Comparison of ENCODE assay signal across 8 mouse cellular contexts in the genomic region with DNA sequence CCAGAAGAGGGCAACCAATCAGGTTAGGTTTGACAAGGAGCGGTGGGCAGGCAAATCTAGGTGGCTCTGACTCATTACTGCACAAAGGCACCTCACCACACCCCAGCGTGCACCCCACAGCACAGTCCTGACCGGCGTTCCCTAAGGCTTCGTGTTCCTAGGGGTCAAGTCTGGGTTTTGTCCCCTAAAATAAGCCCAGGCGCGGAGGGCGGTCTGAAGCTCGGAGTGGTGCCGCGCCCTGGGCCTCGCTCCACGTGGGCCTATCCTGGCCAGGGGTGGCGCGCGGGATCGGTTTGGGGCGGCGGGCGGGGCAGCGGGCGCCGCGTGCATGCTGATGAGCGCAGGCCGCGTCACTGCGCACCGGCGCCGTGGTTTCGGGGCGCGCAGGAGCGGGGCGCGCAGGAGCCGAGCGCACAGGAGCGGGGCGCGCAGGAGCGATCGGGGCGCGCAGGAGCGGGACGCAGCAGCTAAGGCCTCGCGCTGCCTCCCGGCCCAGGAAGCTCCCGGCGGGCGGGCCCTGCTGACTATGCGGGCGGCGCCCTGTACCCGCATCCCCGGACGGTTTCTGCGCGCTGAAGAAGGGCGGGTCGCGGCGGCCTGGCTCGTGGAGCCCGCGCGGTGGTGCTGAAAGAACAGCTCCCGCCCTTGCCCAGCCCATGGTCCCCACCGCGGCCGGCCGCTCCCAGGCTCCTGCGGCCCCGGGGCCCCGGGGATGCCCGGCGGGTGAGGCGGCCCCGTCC. TPM values are rescaled to one million over a fixed set of nuclear protein-coding genes. Genes with fewer than 3 reads are reported as not detected.
DNase-seq lines count a peak whose midpoint lies in the region; ATAC-seq and TF ChIP-seq lines count a peak whose summit lies in the region.

A gene (plus strand): TSS at position 405 of the 740 bp plus-strand sequence.

- peak within 1 kb of the TSS; percentile 65 for H3K4me3 ChIP-seq in left cerebral cortex, adult 2 months

- intact Hi-C loops in left cerebral cortex, adult 2 months (cut with DNase I) = loop anchor here (1.0 kb wide), 1 partner anchor 23 kb away; no protein-coding TSS in a partner anchor

- peak within 1 kb of the TSS; percentile 70 for H3K27ac ChIP-seq in left cerebral cortex, adult 2 months

- peak; percentile 60 to 61 for DNase-seq in adrenal gland, adult 18-20 months (ENCODE audit: low spot score in 2 of 2)
- peak; percentile 75 to 77 for DNase-seq in cerebellum, postnatal 10 days
- peak; percentile 58 to 62 for DNase-seq in frontal cortex, postnatal 36 days (ENCODE audit: low spot score in 2 of 2)
- peak; percentile 2 for DNase-seq in hindlimb bud, embryonic 11.5 days (ENCODE audit: extremely low spot score, low read depth, low spot score)
- DNase-seq in left cerebral cortex, adult 2 months (ENCODE audit: extremely low spot score in 1 of 2, low spot score in 2 of 2) = peak; percentile 77 to 80
- DNase-seq in right cerebral cortex, postnatal 10 days (ENCODE audit: low spot score in 2 of 2) = peak; percentile 73 to 78

- 0 out of 2 replicates have a peak, but pooled peaks have one; percentile 30 for ATAC-seq in megakaryocyte, adult 5-6 weeks (ENCODE audit: poor library complexity, severe bottlenecking)
- no peak for ATAC-seq in monocyte, adult 5-6 weeks (replicated peaks; ENCODE audit: insufficient number of reproducible peaks, low FRiP score, low TSS enrichment, poor library complexity, severe bottlenecking)

- no peak; the same call in 1 of the 2 replicates for TF ChIP-seq CTCF in left cerebral cortex, adult 2 months (IDR thresholded peaks at IDR 0.05)

RNA-seq across cellular contexts. Expression of the gene that starts here (rescaled TPM):
- under 1 TPM in 1 of 2 experiments, not detected in 1; 0.19 TPM for total RNA-seq in adrenal gland, adult 18-20 months (2021)
- total RNA-seq in left cerebral cortex, adult 2 months (2021) = 100 to 1,000 TPM; 103 to 119 TPM
- 38.5 and 38.8 TPM in 2 replicates for total RNA-seq in megakaryocyte, adult 5-6 weeks (2015)
- total RNA-seq in megakaryocyte, adult 5-6 weeks (2017) = 20.4 and 22.2 TPM in 2 replicates
- 3.7 to 5.5 TPM (median 5.0 TPM) in 3 replicates for total RNA-seq in monocyte, adult 5-6 weeks (2017)

Comparison
In these comparisons a context has a peak if more than half of its experiments do, and no peak if none do; other contexts are left out.
1. Peak in DNase-seq in adrenal gland, adult 18-20 months; RNA of the gene not detected or under 1 TPM.
2. DNase-seq: peak in every context shown above with its lines; median percentile 78 in left cerebral cortex, adult 2 months; 76 in cerebellum, postnatal 10 days; 76 in right cerebral cortex, postnatal 10 days; 60 in adrenal gland, adult 18-20 months; 60 in frontal cortex, postnatal 36 days; 2 in hindlimb bud, embryonic 11.5 days.